Mouse (Mus musculus): Measurements from ENCODE around the gene Adamts9. TPM values are rescaled to one million over a fixed set of nuclear protein-coding genes. Genes with fewer than 3 reads are reported as not detected.

Gene Adamts9
- total and polyA plus RNA-seq, 2 experiments from 2014 or later: 2.0 to 9.4 TPM

DNA sequence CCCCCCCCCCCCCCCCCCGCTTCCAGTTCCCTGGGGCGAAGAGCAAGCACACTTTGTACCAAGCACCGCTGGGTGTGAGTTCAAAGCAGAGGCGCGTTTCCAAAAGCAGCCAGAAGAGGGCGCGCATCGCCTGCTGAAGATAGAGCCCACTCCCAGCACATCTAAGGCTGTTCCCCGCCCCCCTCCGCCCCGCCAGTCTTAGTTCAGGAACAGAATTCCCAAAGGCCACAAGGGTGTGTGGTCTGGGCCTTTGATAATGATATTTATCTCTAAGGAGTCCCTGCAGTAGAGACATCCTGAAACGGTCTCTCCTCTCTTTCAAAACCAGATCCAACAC lies 155.9 kb downstream of the Adamts9 start:
- ATAC-seq (ENCODE audit: low FRiP score): 0 out of 2 replicates have a peak, but pooled peaks have one; percentile 75
- Histone ChIP-seq H3K9ac (replicated peaks; ENCODE audit: low read length, poor library complexity, severe bottlenecking) (no peak overlapping the region), H3K4me1 (ENCODE audit: insufficient read depth, low read length) (no peaks in the 10 kb centered on the region), H3K27ac (ENCODE audit: low read depth, low read length) (no peak overlapping the region), H3K4me2 (ENCODE audit: low read depth, low read length, poor library complexity, severe bottlenecking) (peak overlapping the region; percentile 79), H3K4me3 (ENCODE audit: low read depth, low read length) (peak overlapping the region; percentile 37; the same call in 1 of the 2 replicates), H3K27me3 (ENCODE audit: insufficient read depth, low read length) (no peaks in the 10 kb centered on the region), H3K36me3 (ENCODE audit: insufficient read depth, low read length) (no peaks in the 10 kb centered on the region), H3K9me3 (ENCODE audit: low read length) (no peaks in the 10 kb centered on the region)
- WGBS: 1% methylated on average over 10 of the region's 12 CpGs
- TF ChIP-seq CTCF (IDR thresholded peaks at IDR 0.05): peak; percentile 88
- peak; percentile 93 for DNase-seq (ENCODE audit: low spot score)

DNA sequence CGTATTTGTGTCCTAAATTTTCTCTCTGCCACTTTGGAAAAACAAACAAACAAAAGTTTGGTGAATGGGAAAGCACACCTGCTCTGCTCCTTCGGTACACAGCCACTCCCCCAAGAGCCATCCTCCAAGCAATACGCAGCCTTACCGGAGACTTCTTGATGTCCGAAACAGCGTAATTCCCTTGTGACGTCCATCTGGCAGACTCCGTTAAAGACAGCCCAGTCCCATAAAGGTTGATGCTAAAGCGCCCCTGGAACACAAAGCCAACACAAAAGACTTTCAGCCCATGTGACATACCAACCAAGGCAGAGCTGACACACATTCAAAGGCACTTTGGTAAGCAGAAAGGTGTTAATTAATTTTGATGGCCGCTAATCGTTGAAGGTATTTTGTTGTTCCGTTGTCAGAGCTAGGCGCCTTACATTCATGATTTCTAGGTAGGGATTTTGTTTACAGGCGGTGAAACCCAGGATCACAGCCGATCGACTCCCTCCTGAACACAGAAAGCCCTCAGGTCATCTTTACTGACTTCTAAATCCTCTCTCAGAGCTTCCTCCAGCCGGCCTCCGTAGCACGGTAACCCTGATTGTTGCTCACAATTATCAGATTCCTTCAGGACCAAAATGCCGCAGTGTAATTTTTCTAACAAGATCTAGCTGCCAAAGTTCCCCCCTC lies 156.5 kb downstream of the Adamts9 start:
- Histone ChIP-seq H3K4me1 (ENCODE audit: insufficient read depth, low read length) (no peaks in the 10 kb centered on the region), H3K4me3 (ENCODE audit: low read depth, low read length) (peak overlapping the region; percentile 37), H3K27me3 (ENCODE audit: insufficient read depth, low read length) (no peaks in the 10 kb centered on the region), H3K27ac (ENCODE audit: low read depth, low read length) (no peak overlapping the region), H3K36me3 (ENCODE audit: insufficient read depth, low read length) (no peaks in the 10 kb centered on the region), H3K4me2 (ENCODE audit: low read depth, low read length, poor library complexity, severe bottlenecking) (peak overlapping the region; percentile 79), H3K9ac (replicated peaks; ENCODE audit: low read length, poor library complexity, severe bottlenecking) (peak overlapping the region; percentile 40), H3K9me3 (ENCODE audit: low read length) (no peaks in the 10 kb centered on the region)
- 3% methylated on average over 20 of the region's 20 CpGs for WGBS
- ATAC-seq (ENCODE audit: low FRiP score): no peak
- peak; percentile 22 for DNase-seq (ENCODE audit: low spot score)
- TF ChIP-seq CTCF (IDR thresholded peaks at IDR 0.05): no peak

DNA sequence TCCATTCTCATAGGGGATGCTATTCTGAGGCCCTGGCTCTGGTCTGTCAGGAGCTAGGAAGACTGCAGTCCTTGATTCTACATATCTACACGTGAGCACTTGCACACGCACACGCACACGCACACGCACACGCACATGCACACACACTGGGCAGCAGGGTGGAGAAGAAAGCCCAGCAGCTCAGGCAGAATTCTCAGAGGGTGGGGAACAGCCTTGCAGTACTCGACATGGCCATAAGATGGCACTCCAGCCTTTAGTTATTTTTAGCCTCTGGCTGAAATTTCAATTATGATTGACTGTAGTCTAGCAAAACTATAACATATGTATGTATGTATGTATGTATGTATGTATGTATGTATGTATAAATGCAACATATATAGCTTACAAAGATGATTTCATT lies 158.5 kb downstream of the Adamts9 start:
- ATAC-seq (ENCODE audit: low FRiP score) (no peak), DNase-seq (ENCODE audit: low spot score) (peak; percentile 78)
- H3K4me1 ChIP-seq (ENCODE audit: insufficient read depth, low read length): no peaks in the 10 kb centered on the region
- no peaks in the 10 kb centered on the region for H3K9me3 ChIP-seq (ENCODE audit: low read length)
- WGBS: 4% methylated on average over 7 of the region's 7 CpGs
- TF ChIP-seq CTCF (IDR thresholded peaks at IDR 0.05): peak; percentile 97
- no peak overlapping the region for H3K4me2 ChIP-seq (ENCODE audit: low read depth, low read length, poor library complexity, severe bottlenecking)
- H3K36me3 ChIP-seq (ENCODE audit: insufficient read depth, low read length): no peaks in the 10 kb centered on the region
- H3K9ac ChIP-seq (replicated peaks; ENCODE audit: low read length, poor library complexity, severe bottlenecking): no peak overlapping the region
- no peak overlapping the region for H3K4me3 ChIP-seq (ENCODE audit: low read depth, low read length)
- no peak overlapping the region for H3K27ac ChIP-seq (ENCODE audit: low read depth, low read length)
- no peaks in the 10 kb centered on the region for H3K27me3 ChIP-seq (ENCODE audit: insufficient read depth, low read length)

DNA sequence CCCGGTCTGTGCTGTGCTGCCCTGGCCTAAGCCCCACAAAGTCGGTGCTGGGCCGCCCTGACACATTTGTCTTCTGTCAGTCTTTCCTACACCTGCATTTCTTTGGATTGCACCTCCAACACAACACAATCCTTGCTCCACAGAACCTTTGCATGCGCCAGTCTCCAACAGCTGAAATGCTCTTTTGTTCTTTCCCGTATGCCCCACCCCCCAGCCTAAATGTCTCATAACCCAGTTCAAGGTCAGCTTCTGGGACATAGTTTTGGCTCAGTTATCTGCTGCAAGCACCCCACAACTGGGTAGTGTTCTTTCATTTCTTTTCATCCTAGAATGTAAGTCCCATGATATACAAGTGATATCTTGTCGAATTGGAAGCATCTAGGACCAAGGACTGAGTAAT lies 161.8 kb downstream of the Adamts9 start:
- DNase-seq (ENCODE audit: low spot score) (no peak), ATAC-seq (ENCODE audit: low FRiP score) (no peak)
- no peaks in the 10 kb centered on the region for H3K9me3 ChIP-seq (ENCODE audit: low read length)
- no peak overlapping the region for H3K27ac ChIP-seq (ENCODE audit: low read depth, low read length)
- no peak overlapping the region for H3K4me2 ChIP-seq (ENCODE audit: low read depth, low read length, poor library complexity, severe bottlenecking)
- WGBS: 94% methylated on average over 6 of the region's 6 CpGs
- no peak overlapping the region for H3K4me3 ChIP-seq (ENCODE audit: low read depth, low read length)
- H3K36me3 ChIP-seq (ENCODE audit: insufficient read depth, low read length): no peaks in the 10 kb centered on the region
- H3K27me3 ChIP-seq (ENCODE audit: insufficient read depth, low read length): no peaks in the 10 kb centered on the region
- no peak for TF ChIP-seq CTCF (IDR thresholded peaks at IDR 0.05)
- no peak overlapping the region for H3K9ac ChIP-seq (replicated peaks; ENCODE audit: low read length, poor library complexity, severe bottlenecking)
- H3K4me1 ChIP-seq (ENCODE audit: insufficient read depth, low read length): no peaks in the 10 kb centered on the region

DNA sequence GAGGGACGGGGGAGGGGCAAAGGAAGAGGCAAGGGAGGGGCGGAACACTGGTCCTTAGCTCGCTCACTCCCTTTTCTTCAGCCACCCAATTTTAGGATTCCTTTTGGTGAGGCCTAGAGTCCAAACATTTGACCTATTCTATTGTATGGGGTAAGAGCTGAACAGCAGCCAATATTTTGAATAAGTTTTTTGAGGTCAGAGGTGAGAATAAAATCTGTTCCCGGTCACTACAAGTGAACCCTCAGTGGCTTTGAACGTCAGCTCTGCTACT lies 163.4 kb downstream of the Adamts9 start:
- no peak for TF ChIP-seq CTCF (IDR thresholded peaks at IDR 0.05)
- Histone ChIP-seq H3K4me3 (ENCODE audit: low read depth, low read length) (no peak overlapping the region), H3K4me2 (ENCODE audit: low read depth, low read length, poor library complexity, severe bottlenecking) (no peak overlapping the region), H3K4me1 (ENCODE audit: insufficient read depth, low read length) (no peaks in the 10 kb centered on the region), H3K27ac (ENCODE audit: low read depth, low read length) (no peak overlapping the region), H3K36me3 (ENCODE audit: insufficient read depth, low read length) (no peaks in the 10 kb centered on the region), H3K9me3 (ENCODE audit: low read length) (no peaks in the 10 kb centered on the region), H3K9ac (replicated peaks; ENCODE audit: low read length, poor library complexity, severe bottlenecking) (no peak overlapping the region), H3K27me3 (ENCODE audit: insufficient read depth, low read length) (no peaks in the 10 kb centered on the region)
- no peak for DNase-seq (ENCODE audit: low spot score)
- ATAC-seq (ENCODE audit: low FRiP score): no peak
- WGBS: 57% methylated on average over 5 of the region's 5 CpGs

DNA sequence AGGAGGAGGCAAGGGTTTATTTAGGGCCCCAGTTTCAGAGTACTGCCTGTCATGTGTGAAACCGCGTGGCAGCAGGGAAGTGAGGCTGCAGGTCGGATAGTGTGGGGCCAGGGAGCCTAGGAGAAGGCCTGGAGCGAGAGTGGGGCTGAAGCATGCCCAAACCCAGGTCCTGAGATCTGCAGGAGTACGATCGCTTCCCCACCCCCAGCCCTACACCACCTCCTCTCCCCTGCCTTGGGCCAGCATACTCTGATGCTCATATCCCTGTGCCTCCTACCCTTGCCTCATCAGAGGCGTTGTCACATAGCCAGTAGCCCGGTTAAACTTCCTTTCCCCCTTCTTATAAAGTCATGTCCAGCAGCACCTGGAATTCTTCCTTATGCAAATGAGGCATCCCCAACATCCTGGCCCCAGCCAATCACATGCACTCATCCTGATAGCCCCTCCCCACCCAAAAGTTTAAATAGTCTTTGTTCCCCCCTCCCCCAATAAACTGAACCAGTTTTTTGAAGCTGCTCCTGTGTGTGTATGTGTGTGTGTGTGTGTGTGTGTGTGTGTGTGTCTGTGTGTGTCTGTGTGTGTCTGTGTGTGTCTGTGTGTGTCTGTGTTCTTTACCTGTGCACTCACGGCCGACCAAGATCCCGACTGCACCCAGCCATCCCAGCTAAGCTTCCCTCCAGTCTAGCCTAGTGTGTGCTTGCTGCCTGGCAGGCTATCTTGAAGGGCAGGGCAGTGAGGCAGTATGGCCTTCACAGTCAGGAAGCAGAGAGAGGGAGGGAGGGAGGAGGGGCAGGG lies 164.0 kb downstream of the Adamts9 start:
- no peak overlapping the region for H3K9ac ChIP-seq (replicated peaks; ENCODE audit: low read length, poor library complexity, severe bottlenecking)
- H3K9me3 ChIP-seq (ENCODE audit: low read length): no peaks in the 10 kb centered on the region
- no peak overlapping the region for H3K27ac ChIP-seq (ENCODE audit: low read depth, low read length)
- no peak overlapping the region for H3K4me2 ChIP-seq (ENCODE audit: low read depth, low read length, poor library complexity, severe bottlenecking)
- WGBS: 75% methylated on average over 11 of the region's 11 CpGs
- no peak overlapping the region for H3K4me3 ChIP-seq (ENCODE audit: low read depth, low read length)
- no peaks in the 10 kb centered on the region for H3K36me3 ChIP-seq (ENCODE audit: insufficient read depth, low read length)
- no peak for ATAC-seq (ENCODE audit: low FRiP score)
- no peaks in the 10 kb centered on the region for H3K27me3 ChIP-seq (ENCODE audit: insufficient read depth, low read length)
- no peaks in the 10 kb centered on the region for H3K4me1 ChIP-seq (ENCODE audit: insufficient read depth, low read length)
- no peak for TF ChIP-seq CTCF (IDR thresholded peaks at IDR 0.05)
- no peak for DNase-seq (ENCODE audit: low spot score)
